Mouse (Mus musculus) olfactory bulb, adult 2 months (tissue): ENCODE data around the gene Vezt.

ENCODE experiments used
- CTCF ChIP-seq: fragments of 200-500 bp; IDR thresholded peaks from 2 replicates; pipeline ENCODE4 v1.5.1; 2012; ENCODE audit warnings: low read depth, mild to moderate bottlenecking, low read length, moderate library complexity; ENCODE audit not compliant: insufficient read depth
- POLR2A ChIP-seq: fragments of 200-500 bp; IDR thresholded peaks from 2 replicates; pipeline ENCODE4 v1.6.1; 2012; ENCODE audit warnings: mild to moderate bottlenecking, low read depth, low read length, moderate library complexity; ENCODE audit not compliant: insufficient read depth

- TF ChIP-seq CTCF (no peak), POLR2A (no peak)
Observed at GRCm38 (mm10) chr10:93919227-93919626, 116.4 kb downstream of the Vezt start.
